ENCODE assay signal across 22 mouse cellular contexts in the genomic region with DNA sequence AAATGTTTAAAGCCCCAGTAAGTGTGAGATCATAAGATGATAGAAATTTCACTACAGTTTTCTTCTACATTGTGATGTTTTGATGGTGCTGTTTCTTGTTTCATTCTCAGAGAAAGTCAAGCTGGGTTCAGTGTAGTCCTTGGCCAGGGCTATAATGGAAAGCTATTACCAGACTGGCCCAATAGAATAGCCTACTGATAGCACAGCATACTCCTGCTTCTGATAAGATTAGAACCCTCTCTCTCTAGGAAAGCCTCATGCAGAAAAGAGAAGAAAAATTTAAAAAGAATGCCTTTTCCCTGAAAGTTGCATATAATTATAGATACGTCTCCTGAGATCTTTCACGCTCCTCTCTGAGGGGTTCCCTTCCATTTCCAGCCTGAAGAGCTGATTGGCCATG.
"Had no signal": no experiment of that assay in that cellular context is flagged by ENCODE, and none has a peak within 500 bp of the region (broad histone marks: within the 10 kb centered on the region; RNA-seq: fewer than 3 reads in every experiment).

No protein-coding gene starts in this region.

- H3K9me3 ChIP-seq: intestine, embryonic 15.5 days; limb, embryonic 12.5 days; limb, embryonic 15.5 days; midbrain, embryonic 10.5 days; midbrain, embryonic 13.5 days; neural tube, embryonic 13.5 days; stomach, embryonic 15.5 days had no signal

- H3K4me3 ChIP-seq: intestine, embryonic 15.5 days; left cerebral cortex, adult 2 months; limb, embryonic 12.5 days; limb, embryonic 15.5 days; midbrain, embryonic 10.5 days; midbrain, embryonic 13.5 days; myocyte; neural tube, embryonic 13.5 days; stomach, embryonic 15.5 days had no signal

- ATAC-seq: intestine, embryonic 15.5 days; midbrain, embryonic 13.5 days; midbrain, embryonic 16.5 days had no signal

- H3K27me3 ChIP-seq: intestine, embryonic 15.5 days; limb, embryonic 15.5 days; stomach, embryonic 15.5 days had no signal

- DNase-seq: kidney, adult 2 months; kidney, postnatal 36 days; layer of hippocampus, postnatal 36 days; left cerebral cortex, postnatal 4 days; lung, adult 2 months; lung, postnatal 14 days; lung, postnatal 4 days; retina, postnatal 1 day; right cerebral cortex, postnatal 25 days; spleen, adult 18-20 months; thymus, postnatal 25 days had no signal

- H3K4me2 ChIP-seq: intestine, embryonic 15.5 days; limb, embryonic 12.5 days; limb, embryonic 15.5 days; midbrain, embryonic 13.5 days; neural tube, embryonic 13.5 days; stomach, embryonic 15.5 days had no signal

- H3K9ac ChIP-seq: intestine, embryonic 15.5 days; limb, embryonic 12.5 days; limb, embryonic 15.5 days; midbrain, embryonic 13.5 days; neural tube, embryonic 13.5 days; stomach, embryonic 15.5 days had no signal

- H3K36me3 ChIP-seq: intestine, embryonic 15.5 days; limb, embryonic 12.5 days; limb, embryonic 15.5 days; midbrain, embryonic 10.5 days; midbrain, embryonic 13.5 days; neural tube, embryonic 13.5 days; stomach, embryonic 15.5 days had no signal

- H3K27ac ChIP-seq: intestine, embryonic 15.5 days; kidney, postnatal 0 days; left cerebral cortex, adult 2 months; limb, embryonic 12.5 days; limb, embryonic 15.5 days; midbrain, embryonic 10.5 days; midbrain, embryonic 13.5 days; neural tube, embryonic 13.5 days; stomach, embryonic 15.5 days had no signal
